Mouse (Mus musculus): ENCODE measurements at regions not wholly inside any gene's neighbourhood (a gene's known extent, or its start where the extent isn't known, plus 50 kb on each side); places are given as distances from the start of the nearest gene placed in this dataset.
"Not testable (repeated sequence)": the region's sequence is repeated elsewhere in the genome, so short reads cannot be mapped to it uniquely, and the experiment has no call there.

GRCm38 (mm10) chr17:9268776-9269175, 153.1 kb upstream of the Gm17728 start:
- DNase-seq (ENCODE audit: low read depth, low spot score), result no peak

- not testable (repeated sequence) for DNase-seq (ENCODE audit: low read depth, low spot score)
Observed at GRCm38 (mm10) chr17:9278046-9278445, 143.8 kb upstream of the Gm17728 start.

- no peak for DNase-seq (ENCODE audit: low read depth, low spot score)
Observed at GRCm38 (mm10) chr17:9279481-9279880, 142.4 kb upstream of the Gm17728 start.

GRCm38 (mm10) chr17:9281891-9282290, 140.0 kb upstream of the Gm17728 start:
- no peak for DNase-seq (ENCODE audit: low read depth, low spot score)

- DNase-seq (ENCODE audit: low read depth, low spot score), result no peak
Observed at GRCm38 (mm10) chr17:9282333-9283176, 139.3 kb upstream of the Gm17728 start.

GRCm38 (mm10) chr17:9286431-9286830, 135.4 kb upstream of the Gm17728 start:
- no peak for DNase-seq (ENCODE audit: low read depth, low spot score)

GRCm38 (mm10) chr17:9286834-9287233, 135.0 kb upstream of the Gm17728 start:
- no peak for DNase-seq (ENCODE audit: low read depth, low spot score)

- DNase-seq (ENCODE audit: low read depth, low spot score), result no peak
Observed at GRCm38 (mm10) chr17:9287682-9288081, 134.2 kb upstream of the Gm17728 start.

GRCm38 (mm10) chr17:9291601-9292000, 130.3 kb upstream of the Gm17728 start:
- DNase-seq (ENCODE audit: low read depth, low spot score), result no peak

GRCm38 (mm10) chr17:9292296-9292695, 129.6 kb upstream of the Gm17728 start:
- no peak for DNase-seq (ENCODE audit: low read depth, low spot score)

- no peak for DNase-seq (ENCODE audit: low read depth, low spot score)
Observed at GRCm38 (mm10) chr17:9296371-9296770, 125.5 kb upstream of the Gm17728 start.

GRCm38 (mm10) chr17:9298231-9298630, 123.6 kb upstream of the Gm17728 start:
- DNase-seq (ENCODE audit: low read depth, low spot score), result no peak

- no peak for DNase-seq (ENCODE audit: low read depth, low spot score)
Observed at GRCm38 (mm10) chr17:9301101-9301501, 120.8 kb upstream of the Gm17728 start.

- no peak for DNase-seq (ENCODE audit: low read depth, low spot score)
Observed at GRCm38 (mm10) chr17:9308507-9308906, 113.4 kb upstream of the Gm17728 start.

GRCm38 (mm10) chr17:9322772-9323171, 99.1 kb upstream of the Gm17728 start:
- DNase-seq (ENCODE audit: low read depth, low spot score), result no peak

- no peak for DNase-seq (ENCODE audit: low read depth, low spot score)
Observed at GRCm38 (mm10) chr17:9328886-9329455, 92.9 kb upstream of the Gm17728 start.

- DNase-seq (ENCODE audit: low read depth, low spot score), result no peak
Observed at GRCm38 (mm10) chr17:9357572-9358159, 64.2 kb upstream of the Gm17728 start.
